Mouse (Mus musculus) adrenal gland (tissue): ENCODE data around the gene Zfr.
"Not testable (repeated sequence)": the region's sequence is repeated elsewhere in the genome, so short reads cannot be mapped to it uniquely, and the experiment has no call there.

Source experiments
- intact Hi-C: fragments of 180-260 bp; cut with DNase I; formaldehyde crosslinking; loops from one replicate; pipeline ENCODE4 v1.15.1; 2025

Zfr gene

GRCm38 (mm10) chr15:12193880-12194816 lies 76.5 kb downstream of the Zfr start:
- intact Hi-C loops, result no loop called here

- intact Hi-C loops, result loop anchor here (5.0 kb wide), 1 partner anchor 52 kb away; no protein-coding TSS in a partner anchor
These were observed 77.4 kb downstream of the Zfr start for GRCm38 (mm10) chr15:12194817-12195735.

GRCm38 (mm10) chr15:12195966-12196365 lies 78.3 kb downstream of the Zfr start:
- intact Hi-C loops, result loop anchor here (2.0 to 5.0 kb wide), 2 partner anchors 51 to 71 kb away; no protein-coding TSS in a partner anchor

- intact Hi-C loops, result loop anchor here (2.0 to 5.0 kb wide), 2 partner anchors 51 to 70 kb away; no protein-coding TSS in a partner anchor
These were observed 79.0 kb downstream of the Zfr start for GRCm38 (mm10) chr15:12196410-12197191.

- intact Hi-C loops, result loop anchor here (2.0 to 5.0 kb wide), 2 partner anchors 50 to 69 kb away; no protein-coding TSS in a partner anchor
These were observed 79.7 kb downstream of the Zfr start for GRCm38 (mm10) chr15:12197361-12197760.

GRCm38 (mm10) chr15:12200021-12200420 lies 82.4 kb downstream of the Zfr start:
- intact Hi-C loops, result no loop called here

GRCm38 (mm10) chr15:12201856-12202255 lies 84.2 kb downstream of the Zfr start:
- intact Hi-C loops, result no loop called here

- intact Hi-C loops, result no loop called here
These were observed 84.8 kb downstream of the Zfr start for GRCm38 (mm10) chr15:12202456-12202855.

GRCm38 (mm10) chr15:12203008-12203407 lies 85.4 kb downstream of the Zfr start:
- intact Hi-C loops, result not testable (repeated sequence)

- intact Hi-C loops, result no loop called here
These were observed 86.1 kb downstream of the Zfr start for GRCm38 (mm10) chr15:12203512-12204318.

- intact Hi-C loops, result no loop called here
These were observed 86.9 kb downstream of the Zfr start, which contains the start of gene Mtmr12 for GRCm38 (mm10) chr15:12204319-12205159. Mtmr12 (plus strand) TSS chr15:12205028.

GRCm38 (mm10) chr15:12205160-12205901 lies 87.7 kb downstream of the Zfr start:
- intact Hi-C loops, result no loop called here

GRCm38 (mm10) chr15:12205902-12206645 lies 88.4 kb downstream of the Zfr start:
- intact Hi-C loops, result no loop called here

- intact Hi-C loops, result no loop called here
These were observed 89.1 kb downstream of the Zfr start for GRCm38 (mm10) chr15:12206646-12207222.

- intact Hi-C loops, result no loop called here
These were observed 90.0 kb downstream of the Zfr start for GRCm38 (mm10) chr15:12207556-12208090.

GRCm38 (mm10) chr15:12211577-12211976 lies 93.9 kb downstream of the Zfr start:
- intact Hi-C loops, result no loop called here

GRCm38 (mm10) chr15:12212266-12212665 lies 94.6 kb downstream of the Zfr start:
- intact Hi-C loops, result no loop called here
